Mouse (Mus musculus): ENCODE results near the gene Ankrd22.

Ankrd22 gene

GRCm38 (mm10) chr19:34095381-34095780 is 70.5 kb downstream of the Ankrd22 start:
- no peak for DNase-seq (ENCODE audit: low read depth, low spot score)

- no peak for DNase-seq (ENCODE audit: low read depth, low spot score)
These were observed 76.7 kb downstream of the Ankrd22 start for GRCm38 (mm10) chr19:34089011-34089680.

- no peak for DNase-seq (ENCODE audit: low read depth, low spot score)
These were observed 87.7 kb downstream of the Ankrd22 start for GRCm38 (mm10) chr19:34078130-34078529.

GRCm38 (mm10) chr19:34074239-34074638 is 91.6 kb downstream of the Ankrd22 start:
- DNase-seq (ENCODE audit: low read depth, low spot score) = no peak

All from WW6 (cell line).